Mouse (Mus musculus): ENCODE data around the gene Gm6614.
"Not testable (repeated sequence)": the region's sequence is repeated elsewhere in the genome, so short reads cannot be mapped to it uniquely, and the experiment has no call there.

- not testable (repeated sequence) for TF ChIP-seq CTCF (IDR thresholded peaks at IDR 0.05; ENCODE audit: insufficient read depth, low read length); POLR2A (IDR thresholded peaks at IDR 0.05; ENCODE audit: borderline replicate concordance, extremely low read depth, low read depth, low read length)
These were observed 47.1 kb upstream of the Gm6614 start for GRCm38 (mm10) chr6:142058281-142058680.
